Mouse (Mus musculus) intestine, embryonic 14.5 days (tissue): Measurements from ENCODE around the gene Mrps27. TPM values are rescaled to one million over a fixed set of nuclear protein-coding genes. Genes with fewer than 3 reads are reported as not detected.

Experiments
- ATAC-seq: fragments of 200-750 bp; cut with Nextera tagmentation; replicated peaks from 2 replicates; pipeline ENCODE4 v1.8.0; 2017; ENCODE audit warnings: low read depth, moderate number of reproducible peaks, moderate TSS enrichment, moderate library complexity; ENCODE audit not compliant: low FRiP score, low TSS enrichment
- DNase-seq: peaks from one replicate; pipeline ENCODE4 v3.0.0-alpha.2; 2018; ENCODE audit warnings: low spot score
- H3K27ac ChIP-seq: fragments of 300-500 bp; sonication (generic); 2 replicates; pipeline ENCODE4 v1.5.1; 2014; ENCODE audit warnings: low read depth, mild to moderate bottlenecking, control low read depth
- H3K27me3 ChIP-seq: fragments of 300-500 bp; sonication (generic); replicated peaks from 2 replicates; pipeline ENCODE4 v1.6.1; 2014; ENCODE audit warnings: low read length, control low read depth; ENCODE audit not compliant: control insufficient read depth, insufficient read depth
- H3K36me3 ChIP-seq: fragments of 300-500 bp; sonication (generic); 2 replicates; pipeline ENCODE4 v1.6.1; 2014; ENCODE audit warnings: low read length, control low read depth; ENCODE audit not compliant: control insufficient read depth, insufficient read depth
- H3K4me1 ChIP-seq: fragments of 300-500 bp; sonication (generic); replicated peaks from 2 replicates; pipeline ENCODE4 v1.6.1; 2014; ENCODE audit warnings: low read length, control low read depth, mixed read lengths; ENCODE audit not compliant: control insufficient read depth, insufficient read depth
- H3K4me2 ChIP-seq: fragments of 300-500 bp; sonication (generic); 2 replicates; pipeline ENCODE4 v1.6.1; 2014; ENCODE audit warnings: low read length
- H3K4me3 ChIP-seq: fragments of 300-500 bp; sonication (generic); 2 replicates; pipeline ENCODE4 v1.5.1; 2014; ENCODE audit warnings: low read depth, low read length, control low read depth, mixed read lengths
- H3K9ac ChIP-seq: fragments of 300-500 bp; sonication (generic); 2 replicates; pipeline ENCODE4 v1.6.1; 2014; ENCODE audit warnings: mild to moderate bottlenecking, low read length
- H3K9me3 ChIP-seq: fragments of 300-500 bp; sonication (generic); 2 replicates; pipeline ENCODE4 v1.6.1; 2016; ENCODE audit warnings: low read length, control low read depth; ENCODE audit not compliant: control insufficient read depth
- WGBS: fragments of 180-500 bp; shearing (Covaris S2); extraction: QIAGEN DNeasy Blood & Tissue Kit; methylation state at CpG from one replicate; pipeline ENCODE4 v1.1.7; 2014; 5-methylcytosine and 5-hydroxymethylcytosine counted together
- polyA plus RNA-seq: library from polyadenylated mRNA; unstranded; fragments of >200 nt; fragmentation: Nextera tagmentation; extraction: Ambion mirVana; gene quantifications from 2 replicates; pipeline ENCODE4 v1.2.1, GENCODE M21; 2014

Gene Mrps27
- polyA plus RNA-seq, 1 experiment from 2014 or later, result 71.1 TPM

DNA sequence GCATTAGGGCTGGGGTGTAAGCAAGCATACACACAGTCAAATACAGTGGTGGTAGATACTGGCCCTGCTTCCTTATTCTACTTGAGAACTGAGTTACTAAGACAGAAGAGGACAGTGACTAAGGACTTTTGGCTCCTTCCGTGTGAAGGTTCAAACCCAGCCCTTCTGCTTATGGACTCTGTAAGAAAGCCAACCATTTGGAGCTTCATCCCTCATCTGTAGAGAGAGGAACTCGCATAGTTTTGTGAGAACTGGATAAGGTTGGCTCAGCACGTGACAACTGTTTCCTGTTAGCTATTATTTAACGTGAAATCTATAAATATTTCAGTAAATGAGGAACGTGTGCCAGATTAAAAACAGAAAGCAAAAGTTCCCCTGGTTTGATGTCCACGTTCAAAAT is 7.1 kb upstream of the Mrps27 start:
- Histone ChIP-seq H3K36me3 (peaks cover 90% of the 10 kb centered on the region), H3K4me1 (no peaks in the 10 kb centered on the region), H3K27ac (no peak overlapping the region), H3K9me3 (no peaks in the 10 kb centered on the region), H3K9ac (no peak overlapping the region), H3K4me2 (no peak overlapping the region), H3K4me3 (no peak overlapping the region), H3K27me3 (no peaks in the 10 kb centered on the region)
- ATAC-seq, result no peak
- no peak for DNase-seq
- 76% methylated on average over 6 of the region's 6 CpGs for WGBS

DNA sequence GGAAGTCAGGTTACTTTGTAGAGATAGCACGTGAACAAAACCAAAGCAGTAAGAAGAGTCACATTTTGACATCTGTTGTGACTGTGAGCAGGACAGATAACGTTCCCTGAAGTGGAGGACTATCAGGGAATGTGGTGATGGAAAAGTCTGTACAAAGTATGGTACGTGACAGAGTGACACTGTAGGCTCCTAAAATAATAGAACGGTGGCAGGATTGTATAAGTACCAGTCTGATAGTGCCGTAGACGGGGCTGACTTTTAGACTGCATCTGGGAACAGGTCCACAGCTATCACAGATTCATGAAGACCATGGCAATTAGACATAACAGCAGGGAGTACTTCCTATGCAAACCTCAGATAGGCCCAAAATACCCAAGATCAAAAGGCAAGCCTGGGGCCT is 3.1 kb upstream of the Mrps27 start:
- ATAC-seq, result no peak
- no peak overlapping the region for H3K4me2 ChIP-seq
- no peak for DNase-seq
- no peak overlapping the region for H3K27ac ChIP-seq
- H3K9me3 ChIP-seq, result no peaks in the 10 kb centered on the region
- peaks cover 63% of the 10 kb centered on the region for H3K36me3 ChIP-seq
- no peaks in the 10 kb centered on the region for H3K27me3 ChIP-seq
- peaks cover 12% of the 10 kb centered on the region; the same call in 1 of the 2 replicates for H3K4me1 ChIP-seq
- no peak overlapping the region for H3K9ac ChIP-seq
- 95% methylated on average over 6 of the region's 6 CpGs for WGBS
- no peak overlapping the region for H3K4me3 ChIP-seq

DNA sequence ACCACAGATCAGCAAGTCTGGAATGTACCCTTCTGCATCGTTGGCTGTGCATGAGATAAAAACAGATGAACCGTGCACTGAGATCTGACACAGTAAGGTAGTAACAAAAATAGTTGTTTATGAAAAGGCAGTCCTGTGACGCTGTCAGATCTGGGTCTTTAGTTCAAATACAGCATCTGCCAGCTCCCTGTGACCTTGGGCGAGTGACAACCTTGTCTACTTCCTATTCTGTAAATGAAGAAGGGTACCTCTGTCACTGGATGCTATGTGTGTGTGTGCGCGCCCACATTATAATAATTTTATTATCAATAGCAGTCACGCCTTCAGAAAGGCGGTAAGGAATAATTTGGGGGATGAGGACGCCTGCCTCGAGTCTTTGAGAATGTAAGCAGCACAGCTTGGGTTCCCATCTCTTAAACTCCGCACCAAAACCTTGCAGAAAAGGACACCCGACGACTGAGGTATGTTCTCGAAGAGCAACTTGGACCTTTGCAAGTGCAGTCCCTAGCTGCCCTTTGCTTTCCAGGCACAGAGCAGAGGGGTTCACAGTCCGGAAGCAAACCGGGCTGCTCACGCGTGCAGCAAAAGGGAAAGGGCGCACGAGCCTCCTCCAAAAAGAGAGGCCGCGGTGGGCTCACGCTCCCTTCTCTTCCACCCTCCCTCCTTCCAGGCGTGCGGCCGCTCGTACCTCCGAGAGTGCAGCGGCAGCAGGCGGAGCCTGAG is 549 bp upstream of the Mrps27 start:
- Histone ChIP-seq H3K27me3 (no peaks in the 10 kb centered on the region), H3K4me2 (peak overlapping the region; percentile 81), H3K4me3 (peak overlapping the region; percentile 97), H3K9ac (peak overlapping the region; percentile 84), H3K36me3 (peaks cover 49% of the 10 kb centered on the region), H3K27ac (peak overlapping the region; percentile 82), H3K9me3 (no peaks in the 10 kb centered on the region), H3K4me1 (peaks cover 12% of the 10 kb centered on the region; the same call in 1 of the 2 replicates)
- no peak for DNase-seq
- 2% methylated on average over 29 of the region's 30 CpGs for WGBS
- ATAC-seq, result peak; percentile 82

GRCm38 (mm10) chr13:99350009-99350408 is 5.4 kb downstream of the Mrps27 start:
- Histone ChIP-seq H3K4me2 (no peak overlapping the region), H3K9me3 (no peaks in the 10 kb centered on the region), H3K9ac (no peak overlapping the region), H3K4me1 (peaks cover 14% of the 10 kb centered on the region), H3K27ac (no peak overlapping the region), H3K4me3 (no peak overlapping the region), H3K27me3 (no peaks in the 10 kb centered on the region), H3K36me3 (peaks cover 22% of the 10 kb centered on the region)
- WGBS, result 93% methylated on average over 6 of the region's 6 CpGs
- DNase-seq (no peak), ATAC-seq (no peak)

GRCm38 (mm10) chr13:99351186-99351585 is 6.6 kb downstream of the Mrps27 start:
- Histone ChIP-seq H3K27ac (no peak overlapping the region), H3K4me3 (no peak overlapping the region), H3K4me2 (no peak overlapping the region), H3K27me3 (no peaks in the 10 kb centered on the region), H3K9me3 (no peaks in the 10 kb centered on the region), H3K36me3 (peaks cover 22% of the 10 kb centered on the region), H3K9ac (no peak overlapping the region), H3K4me1 (peaks cover 17% of the 10 kb centered on the region)
- DNase-seq (no peak), ATAC-seq (no peak)
- 52% methylated on average over 8 of the region's 8 CpGs for WGBS

DNA sequence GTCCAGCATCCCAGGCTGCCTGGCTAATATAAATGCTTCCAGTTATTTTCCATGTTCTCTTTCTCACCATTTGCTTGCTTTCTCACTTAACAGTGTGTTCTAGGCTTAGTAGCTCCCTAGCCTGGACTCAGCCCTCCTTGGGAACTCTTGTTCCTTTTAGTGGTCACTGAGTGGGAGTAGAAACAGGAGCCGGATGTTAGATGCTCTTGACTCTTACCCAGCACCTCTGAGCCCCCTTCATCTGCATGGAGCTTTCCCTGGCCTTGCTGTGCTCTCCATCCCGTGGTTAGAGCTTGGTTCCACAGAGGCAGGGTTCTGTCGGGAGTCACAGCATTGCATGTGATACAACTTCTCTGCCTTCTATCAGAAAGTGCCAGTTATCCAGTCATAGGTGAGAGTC is 7.0 kb downstream of the Mrps27 start:
- H3K4me2 ChIP-seq, result no peak overlapping the region
- H3K9ac ChIP-seq, result no peak overlapping the region
- WGBS, result 76% methylated on average over 3 of the region's 3 CpGs
- no peaks in the 10 kb centered on the region for H3K27me3 ChIP-seq
- no peaks in the 10 kb centered on the region for H3K9me3 ChIP-seq
- H3K4me3 ChIP-seq, result no peak overlapping the region
- peaks cover 22% of the 10 kb centered on the region for H3K36me3 ChIP-seq
- peaks cover 18% of the 10 kb centered on the region for H3K4me1 ChIP-seq
- no peak for DNase-seq
- no peak for ATAC-seq
- H3K27ac ChIP-seq, result no peak overlapping the region

- H3K27ac ChIP-seq, result peak overlapping the region; percentile 83
- H3K4me3 ChIP-seq, result peak overlapping the region; percentile 55
- DNase-seq (peak; percentile 90), ATAC-seq (peak; percentile 100)
- 10% methylated on average over 28 of the region's 28 CpGs for WGBS
- no peaks in the 10 kb centered on the region for H3K9me3 ChIP-seq
- peaks cover 22% of the 10 kb centered on the region for H3K36me3 ChIP-seq
- H3K4me2 ChIP-seq, result peak overlapping the region; percentile 77
- peaks cover 18% of the 10 kb centered on the region for H3K4me1 ChIP-seq
- no peaks in the 10 kb centered on the region for H3K27me3 ChIP-seq
- peak overlapping the region; percentile 53 for H3K9ac ChIP-seq
These were observed 8.3 kb downstream of the Mrps27 start for GRCm38 (mm10) chr13:99352758-99353489.

DNA sequence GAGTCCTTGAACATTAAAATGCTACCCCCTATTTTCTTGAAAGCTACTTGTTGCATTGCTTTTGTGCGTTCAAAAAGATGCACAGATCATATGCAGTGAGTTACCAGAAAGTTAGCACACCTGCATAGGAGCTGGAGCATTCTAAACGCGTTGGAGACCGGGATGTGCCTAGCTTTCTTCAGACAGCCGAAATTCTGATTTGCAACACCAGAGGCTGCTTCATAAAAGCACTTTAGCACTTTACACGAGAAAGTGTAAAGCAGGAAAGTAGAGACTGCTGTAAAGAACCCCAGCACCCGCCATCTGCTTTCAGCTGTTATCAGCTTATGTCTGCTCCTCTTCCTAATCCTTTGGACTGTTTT is 8.9 kb downstream of the Mrps27 start:
- Histone ChIP-seq H3K9ac (peak overlapping the region; percentile 53), H3K36me3 (peaks cover 23% of the 10 kb centered on the region), H3K27me3 (no peaks in the 10 kb centered on the region), H3K4me2 (peak overlapping the region; percentile 77), H3K27ac (peak overlapping the region; percentile 83), H3K4me3 (peak overlapping the region; percentile 55), H3K4me1 (peaks cover 18% of the 10 kb centered on the region), H3K9me3 (no peaks in the 10 kb centered on the region)
- DNase-seq, result no peak
- 9% methylated on average over 7 of the region's 7 CpGs for WGBS
- ATAC-seq, result 0 out of 2 replicates have a peak, but pooled peaks have one; percentile 2
